Mouse (Mus musculus) megakaryocyte, embryonic 14.5 days (primary cell): ENCODE measurements around the gene Gm8265. TPM values are rescaled to one million over a fixed set of nuclear protein-coding genes. Genes with fewer than 3 reads are reported as not detected.
"Not testable (repeated sequence)": the region's sequence is repeated elsewhere in the genome, so short reads cannot be mapped to it uniquely, and the experiment has no call there.

Experiments
- H3K27me3 ChIP-seq: replicated peaks from 2 replicates; pipeline ENCODE3; 2012; ENCODE audit warnings: inconsistent platforms
- H3K36me3 ChIP-seq: replicated peaks from 2 replicates; pipeline ENCODE3; 2012; ENCODE audit warnings: low read length, inconsistent platforms, mixed read lengths
- H3K4me1 ChIP-seq: 2 replicates; pipeline ENCODE4 v1.6.1; 2012; ENCODE audit warnings: inconsistent platforms
- H3K4me3 ChIP-seq: replicated peaks from 2 replicates; pipeline ENCODE3; 2012; ENCODE audit warnings: moderate library complexity, mild to moderate bottlenecking, inconsistent platforms
- H3K9me3 ChIP-seq: 2 replicates; pipeline ENCODE4 v1.6.1; 2012; ENCODE audit warnings: inconsistent platforms
- polyA plus RNA-seq: library from polyadenylated mRNA; stranded (reverse); fragments of >175 nt; gene quantifications from 2 replicates; pipeline ENCODE4 v1.2.3, GENCODE M21; 2012; ENCODE audit warnings: low replicate concordance; ENCODE audit not compliant: insufficient read depth

Gm8265 gene
- polyA plus RNA-seq, result not detected in 2 replicates

DNA sequence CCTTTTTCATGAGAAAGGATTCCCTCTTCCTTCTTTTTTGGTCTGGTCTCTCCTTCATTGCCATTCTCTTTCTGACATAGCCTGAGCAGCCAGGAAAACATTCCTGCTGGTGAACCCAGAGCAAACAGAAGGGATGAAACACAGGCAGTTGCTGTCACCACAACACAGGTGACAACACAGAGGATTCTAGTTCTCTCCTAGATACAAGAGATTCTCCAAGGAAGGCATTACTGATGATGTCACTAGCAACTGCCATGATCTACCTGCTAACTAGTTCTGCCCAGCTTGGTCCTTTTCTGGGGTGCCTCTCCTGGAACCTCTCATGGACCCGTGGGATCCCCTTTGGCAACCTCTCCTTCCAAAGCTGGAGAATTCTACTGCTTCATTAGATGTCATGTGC lies at the start of gene Gm8265:
TSS of gene Gm8265 (minus strand) at position 101 of the 400 bp plus-strand sequence.
- not testable (repeated sequence) for H3K36me3 ChIP-seq, H3K4me1 ChIP-seq, H3K27me3 ChIP-seq, H3K9me3 ChIP-seq, H3K4me3 ChIP-seq

Other genes with a start within 250 kb of the Gm8265 start
- not detected in 2 replicates for gene Gm3500, start 244.0 kb downstream of the Gm8265 start, polyA plus RNA-seq
- gene Gm3194, start 177.6 kb downstream of the Gm8265 start, polyA plus RNA-seq, result not detected in 2 replicates
- not detected in 2 replicates for gene Gm8246, start 155.2 kb downstream of the Gm8265 start, polyA plus RNA-seq
- gene Gm3187, start 148.8 kb downstream of the Gm8265 start, polyA plus RNA-seq, result not detected in 2 replicates
- gene Gm3488, start 131.4 kb downstream of the Gm8265 start, polyA plus RNA-seq, result not detected in 2 replicates
- gene Gm3532, start 94.5 kb downstream of the Gm8265 start, polyA plus RNA-seq, result not detected in 2 replicates
- not detected in 2 replicates for gene Gm9603, start 54.4 kb upstream of the Gm8265 start, polyA plus RNA-seq
- gene Gm3373, start 108.5 kb upstream of the Gm8265 start, polyA plus RNA-seq, result not detected in 2 replicates
- gene Gm3383, start 175.0 kb upstream of the Gm8265 start, polyA plus RNA-seq, result not detected in 2 replicates
- gene Gm3424, start 197.3 kb upstream of the Gm8265 start, polyA plus RNA-seq, result not detected in 2 replicates
- gene Gm8237, start 247.4 kb upstream of the Gm8265 start, polyA plus RNA-seq, result not detected in 2 replicates